Mouse (Mus musculus) c-Kit-positive CD71-negative TER-119-negative erythroid progenitor cells, embryonic 14.5 days (primary cell): ENCODE results near the gene Ankrd28.

ENCODE experiments used
- DNase-seq: peaks from one replicate; pipeline ENCODE4 v3.0.0-alpha.2; 2013; ENCODE audit warnings: low read depth

The Ankrd28 gene

DNA sequence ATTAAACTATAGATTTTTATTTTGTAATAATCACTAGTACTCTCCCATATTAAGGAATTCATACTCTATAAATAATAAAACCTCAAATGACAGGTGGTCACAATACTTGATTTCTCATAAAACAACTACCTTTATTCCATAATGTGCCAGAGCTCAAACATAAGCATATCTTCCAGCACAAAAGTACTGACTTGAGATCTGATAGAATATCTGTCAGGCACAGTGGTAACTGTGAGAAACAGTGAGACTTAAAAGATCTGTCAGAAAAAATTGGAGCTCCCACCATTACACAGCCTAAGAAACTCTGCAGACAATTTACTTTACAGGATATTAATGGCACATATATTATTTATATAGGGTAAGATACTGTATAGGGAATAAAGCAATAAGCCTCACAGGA is 114.8 kb downstream of the Ankrd28 start:
- no peak for DNase-seq

DNA sequence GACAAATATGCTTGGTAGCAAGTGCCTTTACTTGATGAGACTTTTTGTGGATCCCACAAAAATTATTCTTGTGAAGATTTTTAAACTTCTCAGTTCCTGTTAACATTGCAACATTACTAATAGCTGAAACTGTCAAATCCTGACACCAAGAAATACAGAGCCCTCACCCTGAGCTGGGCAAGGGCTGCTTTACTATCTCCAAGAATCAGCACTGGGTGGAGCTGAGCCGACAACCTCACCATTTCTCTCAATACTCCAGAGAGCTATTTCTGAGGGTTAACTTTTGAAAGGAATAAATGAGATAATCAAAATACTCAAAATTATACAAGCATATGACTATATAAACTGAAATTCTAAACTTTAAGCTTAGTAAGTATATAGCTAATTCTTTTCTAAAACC is 121.1 kb downstream of the Ankrd28 start:
- no peak for DNase-seq

DNA sequence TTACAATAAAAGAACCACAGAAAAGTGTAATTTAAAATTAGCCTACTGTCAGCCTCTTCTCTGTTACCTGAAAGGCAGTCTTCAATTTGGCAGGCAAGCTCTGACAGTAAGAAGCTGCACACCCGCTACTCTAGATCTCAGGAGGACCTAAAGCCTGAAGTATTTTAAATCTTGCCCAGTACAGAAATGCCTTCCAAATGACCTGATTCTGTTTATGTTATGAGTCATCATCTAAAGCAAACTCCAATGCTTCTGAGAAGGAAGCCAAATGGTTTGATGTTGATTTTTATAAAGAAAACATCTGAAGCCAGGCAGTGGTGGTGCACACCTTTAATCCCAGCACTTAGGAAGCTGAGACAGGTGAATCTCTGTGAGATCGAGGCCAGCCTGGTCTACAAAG is 130.1 kb downstream of the Ankrd28 start:
- DNase-seq = no peak

DNA sequence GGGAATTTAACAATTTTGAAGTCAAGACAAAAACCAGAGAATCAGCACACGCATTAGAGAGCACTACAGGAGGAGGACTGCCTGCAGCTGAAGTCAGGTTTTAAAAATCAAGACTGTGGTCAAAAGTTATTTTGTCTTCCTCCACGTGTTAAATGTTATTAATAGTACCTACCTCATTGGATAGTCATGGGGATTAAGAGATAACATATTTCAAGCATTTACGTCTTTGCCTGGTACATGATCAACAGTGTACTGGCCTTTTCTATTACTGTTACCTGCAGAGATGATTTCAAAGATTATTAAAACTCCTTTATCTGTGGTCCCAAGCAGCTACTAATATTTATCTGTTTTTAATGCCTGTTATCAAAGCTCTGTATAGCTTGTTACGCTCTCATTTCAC is 132.7 kb downstream of the Ankrd28 start:
- DNase-seq = no peak

DNA sequence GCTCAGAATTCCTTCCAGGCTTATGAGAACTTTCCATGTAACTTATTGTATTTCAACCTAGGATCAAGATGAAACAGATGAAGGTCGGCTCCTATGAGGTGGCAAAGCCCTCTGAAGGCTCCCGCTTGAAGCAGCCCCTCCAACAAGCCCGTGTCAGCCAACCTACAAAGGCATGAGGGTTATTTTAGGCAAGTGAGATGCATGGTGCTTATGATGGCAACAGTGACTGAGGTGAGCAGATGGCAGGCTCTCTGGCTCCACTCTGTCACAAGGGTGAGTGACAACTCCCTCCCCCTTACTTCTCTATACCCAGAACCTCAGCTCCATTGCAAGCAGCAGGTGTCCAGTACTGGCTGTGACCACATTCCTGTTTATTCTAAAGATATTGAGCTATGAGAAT is 133.1 kb downstream of the Ankrd28 start:
- DNase-seq = no peak

DNA sequence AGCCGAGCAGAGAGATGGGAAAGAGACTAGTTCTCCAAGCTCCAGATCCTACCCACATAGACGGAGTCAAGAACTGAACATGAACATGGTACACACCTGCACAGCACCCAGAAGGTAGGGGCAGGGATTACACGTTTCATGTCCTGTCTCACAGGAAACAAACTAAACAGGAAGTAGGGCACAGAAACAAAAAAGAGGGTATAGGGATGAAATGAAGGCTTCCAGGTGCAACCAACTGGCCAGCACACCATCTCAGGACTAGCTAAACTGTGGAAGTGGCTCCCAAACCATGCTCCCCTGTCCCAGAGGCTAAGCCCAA is 133.5 kb downstream of the Ankrd28 start:
- no peak for DNase-seq

DNA sequence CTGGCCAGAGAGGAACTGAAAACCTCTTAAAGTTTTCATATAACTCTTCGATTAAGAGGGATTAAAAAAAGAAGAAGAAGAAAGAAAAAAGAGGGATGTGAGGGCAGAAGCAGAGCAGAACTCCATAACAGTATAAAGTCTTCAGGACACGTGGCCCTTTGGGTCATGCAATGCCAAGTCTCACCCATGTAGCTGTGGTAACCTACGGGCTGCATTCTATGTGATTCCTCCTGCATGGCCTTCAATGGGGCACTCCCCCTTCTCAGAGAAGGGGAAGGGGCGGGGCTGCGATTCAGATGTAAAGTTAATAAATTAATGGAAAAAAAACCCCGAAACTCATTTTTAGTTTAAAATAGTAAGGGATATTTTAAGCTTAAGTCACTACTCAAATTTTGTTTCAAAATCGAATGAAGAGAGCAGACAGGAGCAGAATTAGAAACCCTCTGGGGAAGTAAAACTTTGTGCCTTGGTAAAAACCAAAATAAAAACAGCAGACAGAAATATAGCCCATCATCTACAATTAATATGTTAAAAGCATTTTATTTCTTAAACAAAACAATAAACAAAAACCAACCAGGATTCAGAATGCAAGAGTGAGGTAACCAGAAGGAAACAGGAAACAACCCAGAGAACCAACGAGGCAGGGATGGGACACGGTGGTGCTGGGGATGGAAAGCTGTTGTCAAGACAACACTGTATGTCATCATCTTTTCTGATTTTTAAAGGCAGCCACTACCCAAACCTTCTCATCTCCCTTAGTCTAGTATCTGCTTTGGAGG is 134.1 kb downstream of the Ankrd28 start:
- no peak for DNase-seq

DNA sequence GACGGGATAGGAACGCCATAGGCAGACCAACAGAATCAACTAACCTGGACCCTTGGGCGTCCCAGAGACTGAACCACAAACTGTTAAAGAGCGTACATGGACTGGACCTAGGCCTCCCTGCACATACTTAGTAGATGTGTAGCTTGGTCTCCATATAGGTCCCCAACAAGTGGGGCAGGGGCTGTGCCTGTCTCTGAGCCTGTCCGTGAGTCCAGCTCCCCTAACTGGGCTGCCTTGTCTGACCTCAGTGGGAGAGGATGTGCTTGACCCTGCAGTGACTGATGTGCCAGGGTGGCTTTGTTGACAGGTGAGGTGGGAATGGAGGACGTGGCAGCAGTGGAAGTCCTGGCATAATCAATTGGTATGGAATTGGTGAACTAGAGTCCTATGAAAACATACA is 137.9 kb downstream of the Ankrd28 start:
- no peak for DNase-seq

DNA sequence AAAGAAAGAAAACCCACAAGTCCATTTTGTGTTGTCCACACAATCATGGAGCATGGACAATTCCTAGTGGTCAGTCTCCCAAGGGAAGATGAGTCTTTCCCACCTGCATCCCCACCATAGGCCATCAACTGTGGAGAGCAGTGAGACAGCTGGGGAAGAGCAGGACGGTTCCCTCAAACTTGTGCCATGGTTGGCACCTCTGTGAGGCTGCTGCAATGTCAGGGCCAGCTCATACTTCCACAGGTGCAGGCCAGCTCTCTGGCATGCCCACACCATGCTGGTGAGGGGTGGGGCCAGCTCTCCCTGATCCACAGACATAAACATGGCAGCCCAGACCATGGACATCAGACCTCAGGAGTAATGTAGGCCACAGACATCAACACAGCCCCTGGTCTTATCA is 144.2 kb downstream of the Ankrd28 start:
- DNase-seq = no peak

DNA sequence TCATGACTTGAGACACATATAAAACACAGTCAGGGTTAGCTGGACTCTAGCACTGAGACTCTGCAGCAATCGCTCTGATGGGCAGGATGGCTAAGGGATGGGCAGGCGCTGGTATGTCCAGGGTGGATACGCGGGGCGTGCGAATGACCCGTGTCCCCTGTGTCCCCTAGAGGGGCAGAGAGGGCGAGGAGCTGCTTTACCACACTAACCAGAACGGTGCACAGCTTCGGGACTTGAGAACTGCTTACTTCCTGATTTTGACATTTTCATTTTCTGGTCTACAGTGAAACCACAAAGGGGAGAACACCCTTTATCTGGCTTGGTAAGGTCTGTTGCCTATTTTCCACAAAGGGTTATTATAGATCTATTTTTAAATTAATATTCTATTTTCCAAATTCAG is 144.8 kb downstream of the Ankrd28 start:
- peak; percentile 56 for DNase-seq

DNA sequence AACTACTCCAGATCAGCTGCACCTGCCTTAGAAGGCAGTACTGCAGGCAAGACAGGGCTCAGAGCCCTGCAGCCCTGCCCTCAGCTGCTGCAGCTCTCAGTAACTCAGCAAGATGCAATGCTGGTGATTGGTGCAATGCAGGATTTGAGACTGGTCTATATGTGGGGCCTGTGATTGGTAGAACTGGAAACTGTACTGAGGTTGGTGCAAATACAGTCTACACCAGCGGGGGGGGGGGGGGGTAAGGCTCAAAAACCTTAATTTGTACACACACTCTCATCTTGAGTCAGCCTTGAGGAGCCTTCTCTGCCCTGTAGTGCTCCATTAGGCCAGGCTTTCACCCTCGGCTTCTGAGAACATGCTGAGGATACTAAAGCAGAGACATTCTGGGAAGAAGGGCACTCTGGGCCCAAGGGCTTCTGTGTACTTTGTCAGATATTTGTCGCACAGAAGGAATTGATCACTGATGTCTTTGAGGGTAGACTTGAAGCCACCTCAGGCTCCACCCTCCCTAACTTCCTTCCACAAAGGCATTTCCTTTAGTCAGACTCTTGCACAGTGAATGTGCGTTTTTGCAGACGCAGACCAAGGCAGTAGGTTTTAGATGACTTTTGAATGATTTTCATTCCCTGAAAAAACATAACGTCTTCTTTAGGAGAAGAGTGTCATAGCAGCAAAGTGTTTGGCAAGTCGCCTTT is 146.0 kb downstream of the Ankrd28 start:
- no peak for DNase-seq

DNA sequence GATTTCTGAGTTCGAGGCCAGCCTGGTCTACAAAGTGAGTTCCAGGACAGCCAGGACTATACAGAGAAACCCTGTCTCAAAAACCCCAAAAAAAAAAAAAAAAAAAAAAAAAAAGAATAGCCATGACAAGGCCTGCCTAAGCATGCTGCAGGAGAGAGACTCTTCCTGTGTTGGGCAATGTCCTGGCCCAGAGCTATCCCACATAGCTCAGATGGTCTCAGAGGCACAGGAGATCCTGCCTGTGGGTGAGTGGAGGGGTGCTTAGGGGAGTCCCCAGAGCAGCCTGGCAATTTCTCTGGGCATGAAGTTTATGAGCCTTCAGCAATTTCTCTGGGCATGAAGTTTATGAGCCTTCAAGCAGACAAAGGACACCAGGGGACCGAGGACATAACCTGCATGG is 146.8 kb downstream of the Ankrd28 start:
- no peak for DNase-seq

DNA sequence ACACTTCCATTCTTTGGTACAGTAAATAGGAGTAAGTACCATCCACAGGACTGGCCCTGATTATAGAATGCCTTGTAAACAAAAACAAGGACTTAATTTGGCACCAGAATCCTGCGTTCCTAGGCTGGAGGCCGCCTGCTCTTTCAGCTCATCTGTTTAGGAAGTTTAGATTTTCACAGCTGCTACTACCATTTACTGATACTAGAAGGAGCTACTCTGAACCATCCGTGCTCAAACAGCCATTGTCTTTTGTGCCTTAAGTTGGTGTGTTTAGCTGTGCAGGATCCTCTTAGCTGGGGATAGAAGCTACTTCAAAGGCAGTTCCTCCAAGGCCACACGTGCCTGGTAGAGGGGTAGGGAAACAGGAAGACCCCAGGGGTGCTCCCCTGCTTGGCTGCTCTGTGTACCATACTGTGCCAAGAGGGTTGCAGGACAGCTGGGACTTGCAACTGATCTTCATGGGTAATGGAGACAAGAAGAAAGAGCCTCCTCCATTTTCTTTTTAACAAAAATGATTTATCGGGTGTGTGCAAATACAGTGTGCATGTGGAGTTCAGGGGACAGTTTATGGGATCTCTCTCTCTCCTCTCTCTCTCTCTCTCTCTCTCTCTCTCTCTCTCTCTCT is 148.4 kb downstream of the Ankrd28 start:
- DNase-seq = no peak

DNA sequence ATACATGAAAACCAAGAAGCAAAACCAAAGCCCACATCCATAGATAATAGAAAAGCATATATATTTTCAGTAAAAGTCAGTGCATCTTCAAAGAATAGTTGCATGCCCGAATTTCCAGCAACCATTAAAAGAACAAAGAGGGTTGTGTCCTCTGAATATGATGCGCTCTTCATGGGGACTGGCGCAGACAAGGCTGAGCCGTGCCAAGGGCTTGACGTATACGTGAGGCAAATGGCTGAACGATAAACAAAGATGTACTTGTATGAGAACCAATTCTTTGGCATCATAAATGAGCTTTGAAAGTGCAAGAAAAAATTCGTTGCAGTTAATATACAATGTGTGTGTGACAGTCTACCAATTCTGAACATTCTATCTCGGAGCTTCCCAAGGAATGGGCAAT is 149.2 kb downstream of the Ankrd28 start:
- no peak for DNase-seq

DNA sequence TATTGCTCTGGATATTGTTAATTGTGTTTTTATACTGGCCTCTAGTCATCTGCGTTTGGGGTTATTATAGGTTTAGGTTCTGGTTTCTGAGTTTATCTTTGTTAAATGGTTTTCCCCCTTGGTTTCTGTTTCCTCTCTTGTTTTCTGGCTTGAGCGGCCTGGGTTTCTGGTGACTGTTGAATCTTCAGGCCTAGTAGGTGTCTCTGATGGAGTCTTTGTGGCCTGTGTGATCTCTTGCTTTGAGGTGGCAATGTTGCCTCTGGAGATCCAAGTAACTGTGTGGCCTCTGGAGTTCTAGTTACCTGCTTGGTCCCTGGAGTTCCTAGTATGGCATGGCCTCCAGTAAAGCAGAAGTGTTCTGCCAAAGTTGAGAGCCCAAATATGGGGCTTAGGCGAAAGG is 149.8 kb downstream of the Ankrd28 start:
- DNase-seq = no peak

DNA sequence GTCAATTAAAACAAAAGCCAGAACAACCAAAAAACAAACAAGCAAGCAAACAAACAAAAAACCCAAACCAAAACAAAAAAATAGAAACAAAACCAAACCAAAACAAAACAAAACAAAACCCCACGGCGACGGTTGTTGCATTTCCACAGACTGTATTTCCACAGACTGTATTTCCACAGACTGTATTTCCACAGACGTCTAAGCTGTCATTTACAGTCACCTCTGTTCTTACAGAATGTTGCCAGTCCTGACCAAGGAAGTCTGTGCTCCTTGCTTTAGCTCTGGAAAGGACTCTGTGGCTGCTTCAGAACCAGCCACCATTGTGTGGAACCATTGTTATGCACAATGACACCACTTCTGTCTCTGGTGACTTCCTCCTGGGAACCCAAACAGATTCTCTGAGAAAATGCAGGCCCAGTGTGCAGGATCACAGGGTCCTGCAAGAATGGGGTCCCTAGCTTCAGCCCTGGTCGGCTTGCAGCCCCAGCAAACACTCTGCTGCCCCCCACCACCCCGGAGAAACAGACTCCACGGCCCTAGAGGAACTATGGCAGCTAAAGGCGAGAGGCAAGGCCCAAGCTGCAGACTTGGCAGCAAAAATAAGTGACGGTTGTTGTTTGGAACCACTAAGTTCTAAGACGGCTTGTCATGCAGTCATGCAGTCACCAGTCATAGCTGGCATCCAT is 158.7 kb downstream of the Ankrd28 start:
- no peak for DNase-seq

DNA sequence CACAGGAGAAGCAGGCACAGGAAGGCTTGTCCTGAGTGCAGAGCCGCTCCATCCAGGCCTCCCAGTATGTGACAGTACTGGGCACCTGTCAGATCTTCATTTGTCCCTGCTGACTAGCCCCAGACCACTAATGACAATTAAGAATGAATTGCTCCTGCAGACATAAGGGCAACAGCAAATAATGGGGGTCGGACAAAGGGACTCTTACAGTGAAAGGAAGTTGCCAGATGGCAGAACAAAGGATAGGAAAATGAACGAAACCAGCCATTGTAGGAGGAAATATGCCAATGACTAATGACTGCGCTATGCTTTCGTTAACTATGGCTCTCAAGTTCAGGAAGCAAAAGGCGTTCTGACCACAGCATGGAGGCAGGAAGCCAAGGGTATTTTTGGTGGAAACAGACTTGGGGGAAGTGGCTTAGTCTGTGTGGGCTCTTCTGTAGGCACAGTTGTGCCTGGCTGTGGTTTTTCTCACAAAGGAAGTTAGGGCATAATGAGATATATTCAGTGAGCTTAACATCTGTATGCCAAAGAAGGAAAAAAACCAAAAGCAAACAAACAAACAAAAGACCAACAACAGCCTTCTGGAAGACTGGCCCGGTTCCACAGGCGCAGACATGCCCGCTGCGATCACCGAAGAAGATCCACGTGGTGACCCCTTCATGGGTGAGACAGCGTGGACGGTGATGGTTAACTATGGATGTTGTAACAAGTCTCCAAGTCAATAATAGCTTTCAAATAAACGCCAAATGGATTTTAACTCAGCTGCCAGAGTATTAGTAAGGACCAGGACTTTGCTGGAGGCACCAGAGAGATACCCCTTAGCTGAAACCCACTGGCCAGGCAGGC is 160.6 kb downstream of the Ankrd28 start:
- peak; percentile 56 for DNase-seq

DNA sequence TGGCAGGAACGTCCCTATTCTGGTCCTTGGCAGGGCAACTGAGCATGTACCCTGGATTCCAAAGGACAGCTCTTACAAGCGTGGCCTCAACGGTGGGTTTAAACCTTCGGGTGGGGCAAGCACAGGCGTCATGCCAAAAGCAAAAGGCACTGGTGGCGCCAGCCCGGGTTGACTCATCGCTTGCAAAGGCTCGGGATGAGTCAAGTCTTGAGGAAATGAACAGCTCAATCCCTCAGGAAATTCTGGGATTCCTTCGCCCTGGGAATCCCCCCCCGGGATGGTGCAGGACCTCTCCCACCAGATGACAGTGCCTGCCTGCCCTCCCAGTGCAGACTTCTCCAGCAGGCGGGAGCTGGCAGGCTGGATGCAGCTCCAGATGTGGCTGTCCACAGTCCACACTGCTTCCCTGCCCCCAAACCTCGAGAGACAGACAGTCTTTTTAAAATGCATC is 161.3 kb downstream of the Ankrd28 start:
- no peak for DNase-seq

DNA sequence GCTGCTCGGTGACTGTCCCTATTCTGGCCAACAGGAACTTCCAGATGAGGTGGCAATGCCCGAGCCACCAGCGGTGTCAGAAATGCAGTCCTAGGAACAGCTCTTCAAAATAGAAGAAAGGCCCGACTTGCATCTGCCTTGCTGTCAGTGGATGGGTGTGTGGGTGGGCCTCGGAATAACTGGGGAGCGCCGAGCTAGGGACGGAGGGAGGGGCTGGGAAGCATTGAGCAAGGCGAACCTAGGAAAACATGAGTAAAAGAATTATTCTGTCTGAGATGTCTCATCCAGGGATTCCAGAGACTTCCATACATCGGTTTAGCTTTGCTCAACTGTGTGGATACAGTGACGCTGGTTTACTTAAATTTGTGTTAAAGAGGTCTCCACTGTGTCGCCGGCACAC is 162.1 kb downstream of the Ankrd28 start:
- DNase-seq = no peak

DNA sequence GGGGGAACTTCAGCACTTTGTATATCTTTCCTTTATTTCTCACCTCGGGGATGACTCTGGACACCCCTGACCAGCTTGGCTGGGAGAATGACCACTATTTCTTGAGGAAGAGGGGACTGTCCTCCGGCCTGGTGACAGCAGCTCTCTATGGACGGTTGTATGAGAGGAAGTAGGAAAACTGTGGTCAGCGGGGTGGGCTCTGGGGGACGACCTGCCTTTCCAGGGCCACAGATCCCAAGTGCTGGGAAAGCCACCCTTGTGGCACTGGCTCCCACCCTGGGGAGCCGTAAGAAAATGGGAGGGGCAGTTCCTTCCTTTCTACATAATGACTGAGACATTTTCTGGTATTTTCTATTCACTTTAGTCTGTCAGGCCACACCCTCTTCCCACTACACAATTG is 162.7 kb downstream of the Ankrd28 start:
- DNase-seq = no peak

DNA sequence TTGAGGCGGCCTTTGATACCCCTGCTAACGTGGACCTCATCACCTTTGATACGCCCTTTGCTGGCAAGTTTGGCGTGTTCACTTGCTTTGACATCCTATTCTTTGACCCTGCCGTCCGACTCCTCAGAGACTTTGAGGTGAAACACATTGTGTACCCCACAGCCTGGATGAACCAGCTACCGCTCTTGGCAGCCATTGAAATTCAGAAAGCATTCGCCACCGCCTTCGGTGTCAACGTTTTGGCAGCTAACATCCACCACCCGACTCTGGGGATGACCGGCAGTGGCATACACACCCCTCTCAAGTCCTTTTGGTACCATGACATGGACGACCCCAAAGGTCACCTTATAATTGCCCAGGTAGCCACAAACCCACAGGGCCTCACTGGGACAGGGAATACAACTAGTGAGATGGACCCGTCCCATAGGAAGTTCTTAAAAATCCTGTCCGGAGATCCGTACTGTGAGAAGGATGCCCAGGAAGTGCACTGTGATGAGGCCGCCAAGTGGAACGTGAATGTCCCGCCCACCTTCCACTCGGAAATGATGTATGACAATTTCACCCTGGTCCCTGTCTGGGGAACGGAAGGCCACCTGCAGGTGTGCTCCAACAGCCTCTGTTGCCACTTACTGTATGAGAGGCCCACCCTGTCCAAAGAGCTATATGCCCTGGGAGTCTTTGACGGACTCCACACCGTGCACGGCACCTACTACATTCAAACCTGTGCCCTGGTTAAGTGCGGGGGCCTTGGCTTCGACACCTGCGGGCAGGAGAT is 163.3 kb downstream of the Ankrd28 start:
- no peak for DNase-seq
